Mouse (Mus musculus): ENCODE data around the gene Akt3.

The Akt3 gene

GRCm38 (mm10) chr1:177258034-177258342 is at the start of gene Akt3:
Gene Akt3, minus strand, starts transcription at chr1:177258203.
- DNase-seq (ENCODE audit: low spot score) = peak; percentile 43

- no peak for DNase-seq (ENCODE audit: low spot score)
These were observed 49.5 kb upstream of the Akt3 start for GRCm38 (mm10) chr1:177307549-177307948.

GRCm38 (mm10) chr1:177298231-177298630 is 40.2 kb upstream of the Akt3 start:
- no peak for DNase-seq (ENCODE audit: low spot score)

- no peak for DNase-seq (ENCODE audit: low spot score)
These were observed 28.8 kb upstream of the Akt3 start for GRCm38 (mm10) chr1:177286764-177287163.

- DNase-seq (ENCODE audit: low spot score) = no peak
These were observed 23.9 kb upstream of the Akt3 start for GRCm38 (mm10) chr1:177281925-177282324.

GRCm38 (mm10) chr1:177277361-177277760 is 19.4 kb upstream of the Akt3 start:
- DNase-seq (ENCODE audit: low spot score) = no peak

GRCm38 (mm10) chr1:177267645-177268044 is 9.6 kb upstream of the Akt3 start:
- DNase-seq (ENCODE audit: low spot score) = no peak

GRCm38 (mm10) chr1:177262926-177263325 is 4.9 kb upstream of the Akt3 start:
- no peak for DNase-seq (ENCODE audit: low spot score)

- DNase-seq (ENCODE audit: low spot score) = no peak
These were observed 2.8 kb upstream of the Akt3 start for GRCm38 (mm10) chr1:177260796-177261195.

GRCm38 (mm10) chr1:177259038-177259600 is 1.1 kb upstream of the Akt3 start:
- DNase-seq (ENCODE audit: low spot score) = no peak

GRCm38 (mm10) chr1:177258343-177259037 is 487 bp upstream of the Akt3 start:
- DNase-seq (ENCODE audit: low spot score) = peak; percentile 83

GRCm38 (mm10) chr1:177257178-177258033 is 597 bp downstream of the Akt3 start:
- DNase-seq (ENCODE audit: low spot score) = peak; percentile 54

- DNase-seq (ENCODE audit: low spot score) = no peak
These were observed 9.4 kb downstream of the Akt3 start for GRCm38 (mm10) chr1:177248638-177249037.

GRCm38 (mm10) chr1:177238368-177238767 is 19.6 kb downstream of the Akt3 start:
- DNase-seq (ENCODE audit: low spot score) = no peak

GRCm38 (mm10) chr1:177236695-177237094 is 21.3 kb downstream of the Akt3 start:
- no peak for DNase-seq (ENCODE audit: low spot score)

- no peak for DNase-seq (ENCODE audit: low spot score)
These were observed 21.8 kb downstream of the Akt3 start for GRCm38 (mm10) chr1:177236249-177236648.

GRCm38 (mm10) chr1:177234462-177234861 is 23.5 kb downstream of the Akt3 start:
- DNase-seq (ENCODE audit: low spot score) = no peak

- DNase-seq (ENCODE audit: low spot score) = no peak
These were observed 26.9 kb downstream of the Akt3 start for GRCm38 (mm10) chr1:177231122-177231521.

GRCm38 (mm10) chr1:177198978-177199377 is 59.0 kb downstream of the Akt3 start:
- no peak for DNase-seq (ENCODE audit: low spot score)

GRCm38 (mm10) chr1:177195224-177195623 is 62.8 kb downstream of the Akt3 start:
- no peak for DNase-seq (ENCODE audit: low spot score)

GRCm38 (mm10) chr1:177194324-177194723 is 63.7 kb downstream of the Akt3 start:
- no peak for DNase-seq (ENCODE audit: low spot score)

GRCm38 (mm10) chr1:177191623-177192022 is 66.4 kb downstream of the Akt3 start:
- DNase-seq (ENCODE audit: low spot score) = no peak

- no peak for DNase-seq (ENCODE audit: low spot score)
These were observed 67.6 kb downstream of the Akt3 start for GRCm38 (mm10) chr1:177190358-177190757.

Measured in ovary, postnatal 36 days (tissue).